Mouse (Mus musculus) Patski (cell line): ENCODE measurements around the gene Htra2. TPM values are rescaled to one million over a fixed set of nuclear protein-coding genes. Genes with fewer than 3 reads are reported as not detected.

ENCODE experiments used
- ATAC-seq: fragments of 100-300 bp; one replicate; pipeline ENCODE4 v1.8.0; 2021
- CTCF ChIA-PET: fragments of 350-600 bp; sonication (Branson Sonifier 250); formaldehyde crosslinking; loops from one replicate; lab custom pipeline; 2022; ENCODE audit warnings: inconsistent platforms; lab: Charles Lee
- POLR2A ChIA-PET: fragments of 350-600 bp; sonication (Branson Sonifier 250); formaldehyde crosslinking; loops from one replicate; lab custom pipeline; 2022; ENCODE audit warnings: antibody characterized with exemption, inconsistent platforms; lab: Charles Lee
- DNase-seq: peaks from one replicate; pipeline ENCODE4 v3.0.0-alpha.2; 2011; ENCODE audit warnings: low read depth, low spot score
- H3K27me3 ChIP-seq: fragments of 371-371 bp; one replicate; pipeline ENCODE4 v1.5.1; 2021
- CTCF ChIP-seq: fragments of 100-300 bp; IDR thresholded peaks from one replicate; pipeline ENCODE4 v1.5.1; 2021
- in situ Hi-C: fragments of 300-500 bp; cut with MboI; formaldehyde crosslinking; loops from 3 replicates; pipeline ENCODE4 v1.11.1; 2018; ENCODE audit warnings: low pct_unique_long_range_greater_than_20kb, mixed read lengths
- polyA plus RNA-seq: library from polyadenylated mRNA; unstranded; gene quantifications from one replicate; pipeline ENCODE4 v1.2.3, GENCODE M21; 2021

The Htra2 gene
- polyA plus RNA-seq, 1 experiment from 2014 or later, result 63.1 TPM

- ChIA-PET POLR2A (interaction anchor here (0.5 to 2.3 kb wide), 5 partner anchors 18 to 58 kb away, joined by 3 to 7 read pairs (median 4); partner anchors contain the start of gene Pcgf1), CTCF (interaction anchor here (1.0 to 3.2 kb wide), 3 partner anchors 12 to 57 kb away, joined by 3 to 22 read pairs (median 4); partner anchors contain the start of gene Dok1)
- peak; percentile 92 for DNase-seq
- peak; percentile 90 for ATAC-seq
- no peaks in the 10 kb centered on the region for H3K27me3 ChIP-seq
- no peak for TF ChIP-seq CTCF
- in situ Hi-C loops, result loop anchor here (5.0 kb wide), 1 partner anchor 57 kb away; no protein-coding TSS in a partner anchor
Observed at GRCm38 (mm10) chr6:83054074-83054851, 810 bp downstream of the Htra2 start, which contains the start of gene Aup1. Gene Aup1 (plus strand): TSS chr6:83054521.

GRCm38 (mm10) chr6:83053136-83053960 lies 1.7 kb downstream of the Htra2 start:
- peak; percentile 15 for ATAC-seq
- ChIA-PET CTCF (interaction anchor here (1.0 to 3.2 kb wide), 4 partner anchors 13 to 57 kb away, joined by 3 to 22 read pairs (median 4); partner anchors contain the start of gene Dok1), POLR2A (interaction anchor here (0.9 to 1.3 kb wide), 3 partner anchors 14 to 49 kb away, joined by 3 to 12 read pairs (median 4); partner anchors contain the start of gene Dok1)
- TF ChIP-seq CTCF, result no peak
- no peak for DNase-seq
- in situ Hi-C loops, result loop anchor here (5.0 kb wide), 1 partner anchor 56 kb away; no protein-coding TSS in a partner anchor
- H3K27me3 ChIP-seq, result no peaks in the 10 kb centered on the region

- TF ChIP-seq CTCF, result no peak
- ATAC-seq, result no peak
- CTCF ChIA-PET, result interaction anchor here (2.7 kb wide), 1 partner anchor 53 kb away, joined by 11 read pairs; no protein-coding TSS in a partner anchor
- in situ Hi-C loops, result no loop called here
- POLR2A ChIA-PET, result no interaction called here
- no peaks in the 10 kb centered on the region for H3K27me3 ChIP-seq
- DNase-seq, result no peak
Observed at GRCm38 (mm10) chr6:83049367-83049766, 5.7 kb downstream of the Htra2 start.

GRCm38 (mm10) chr6:83044742-83045141 lies 10.3 kb downstream of the Htra2 start:
- ATAC-seq (no peak), DNase-seq (no peak)
- no peaks in the 10 kb centered on the region for H3K27me3 ChIP-seq
- ChIA-PET CTCF (no interaction called here), POLR2A (no interaction called here)
- in situ Hi-C loops, result no loop called here
- TF ChIP-seq CTCF, result no peak

GRCm38 (mm10) chr6:83043993-83044392 lies 11.1 kb downstream of the Htra2 start:
- CTCF ChIA-PET, result no interaction called here
- TF ChIP-seq CTCF, result no peak
- H3K27me3 ChIP-seq, result no peaks in the 10 kb centered on the region
- no peak for DNase-seq
- POLR2A ChIA-PET, result no interaction called here
- ATAC-seq, result no peak
- in situ Hi-C loops, result no loop called here

- CTCF ChIA-PET, result no interaction called here
Observed at GRCm38 (mm10) chr6:83043561-83043960, 11.5 kb downstream of the Htra2 start.

GRCm38 (mm10) chr6:83040601-83041000 lies 14.5 kb downstream of the Htra2 start:
- DNase-seq, result no peak
- in situ Hi-C loops, result no loop called here
- ChIA-PET POLR2A (no interaction called here), CTCF (interaction anchor here (1.5 kb wide), 1 partner anchor 44 kb away, joined by 3 read pairs; no protein-coding TSS in a partner anchor)
- TF ChIP-seq CTCF, result no peak
- H3K27me3 ChIP-seq, result no peaks in the 10 kb centered on the region
- no peak for ATAC-seq

More at GRCm38 (mm10) chr6:83043561-83043960, 11.5 kb downstream of the Htra2 start:
- TF ChIP-seq CTCF, result no peak
- DNase-seq (no peak), ATAC-seq (no peak)
- POLR2A ChIA-PET, result no interaction called here
- in situ Hi-C loops, result no loop called here
- H3K27me3 ChIP-seq, result no peaks in the 10 kb centered on the region

- CTCF ChIA-PET, result no interaction called here
- POLR2A ChIA-PET, result interaction anchor here (0.8 kb wide), 1 partner anchor 43 kb away, joined by 3 read pairs; no protein-coding TSS in a partner anchor
- in situ Hi-C loops, result no loop called here
- TF ChIP-seq CTCF, result no peak
- no peaks in the 10 kb centered on the region for H3K27me3 ChIP-seq
- DNase-seq (no peak), ATAC-seq (no peak)
Observed at GRCm38 (mm10) chr6:83038496-83039012, 16.5 kb downstream of the Htra2 start.

GRCm38 (mm10) chr6:83037188-83037587 lies 17.9 kb downstream of the Htra2 start:
- in situ Hi-C loops, result no loop called here
- TF ChIP-seq CTCF, result no peak
- CTCF ChIA-PET, result no interaction called here
- no peaks in the 10 kb centered on the region for H3K27me3 ChIP-seq
- ATAC-seq (no peak), DNase-seq (no peak)
- POLR2A ChIA-PET, result interaction anchor here (0.6 kb wide), 1 partner anchor 139 kb away, joined by 4 read pairs; no protein-coding TSS in a partner anchor

- in situ Hi-C loops, result no loop called here
Observed at GRCm38 (mm10) chr6:83034463-83035055, 20.5 kb downstream of the Htra2 start.

More at GRCm38 (mm10) chr6:83034463-83035055, 20.5 kb downstream of the Htra2 start:
- ChIA-PET CTCF (interaction anchor here (1.2 kb wide), 1 partner anchor 38 kb away, joined by 4 read pairs; no protein-coding TSS in a partner anchor), POLR2A (no interaction called here)
- H3K27me3 ChIP-seq, result no peaks in the 10 kb centered on the region
- no peak for TF ChIP-seq CTCF
- ATAC-seq, result no peak
- DNase-seq, result no peak
